Mouse (Mus musculus): ENCODE measurements around the gene Prkag1.

- TF ChIP-seq CTCF (conservative IDR thresholded peaks at IDR 0.05; ENCODE audit: low read length) (no peak), NANOG (IDR thresholded peaks at IDR 0.05; ENCODE audit: borderline replicate concordance, low read length) (no peak)
Measured at GRCm38 (mm10) chr15:98807895-98808650, 23.2 kb downstream of the Prkag1 start.

All from E14TG2a.4 (cell line).